Mouse (Mus musculus) midbrain, postnatal 0 days (tissue): ENCODE results near the gene Mgst2. TPM values are rescaled to one million over a fixed set of nuclear protein-coding genes. Genes with fewer than 3 reads are reported as not detected.

ENCODE experiments used
- ATAC-seq: fragments of 200-750 bp; cut with Nextera tagmentation; 2 replicates; pipeline ENCODE4 v1.8.0; 2017; ENCODE audit warnings: moderate number of reproducible peaks, mild to moderate bottlenecking, moderate TSS enrichment, moderate library complexity; ENCODE audit not compliant: low FRiP score
- DNase-seq: peaks from one replicate; pipeline ENCODE4 v3.0.0-alpha.2; 2015; ENCODE audit warnings: low spot score
- H3K27ac ChIP-seq: fragments of 300-500 bp; sonication (generic); 2 replicates; pipeline ENCODE4 v1.5.1; 2014; ENCODE audit warnings: low read depth, mild to moderate bottlenecking, low read length, mixed read lengths
- H3K27me3 ChIP-seq: fragments of 300-500 bp; sonication (generic); 2 replicates; pipeline ENCODE4 v1.6.1; 2014; ENCODE audit warnings: low read length, control low read depth, mixed read lengths; ENCODE audit not compliant: insufficient read depth
- H3K36me3 ChIP-seq: fragments of 300-500 bp; sonication (generic); 2 replicates; pipeline ENCODE4 v1.6.1; 2014; ENCODE audit warnings: low read length, control low read depth, mixed read lengths; ENCODE audit not compliant: insufficient read depth
- H3K4me1 ChIP-seq: fragments of 300-500 bp; sonication (generic); 2 replicates; pipeline ENCODE4 v1.6.1; 2014; ENCODE audit warnings: mild to moderate bottlenecking, control low read depth, antibody characterized with exemption, low read length, mixed read lengths; ENCODE audit not compliant: insufficient read depth
- H3K4me2 ChIP-seq: fragments of 300-500 bp; sonication (generic); 2 replicates; pipeline ENCODE4 v1.6.1; 2014; ENCODE audit warnings: low read depth, mild to moderate bottlenecking, low read length, mixed read lengths; ENCODE audit not compliant: poor library complexity, severe bottlenecking
- H3K4me3 ChIP-seq: fragments of 300-500 bp; sonication (generic); 2 replicates; pipeline ENCODE4 v1.5.1; 2014; ENCODE audit warnings: low read depth, mild to moderate bottlenecking, low read length, moderate library complexity
- H3K9ac ChIP-seq: fragments of 300-500 bp; sonication (generic); replicated peaks from 2 replicates; pipeline ENCODE4 v1.6.1; 2014; ENCODE audit warnings: mild to moderate bottlenecking, low read length, moderate library complexity, mixed read lengths; ENCODE audit not compliant: poor library complexity, severe bottlenecking
- H3K9me3 ChIP-seq: fragments of 300-500 bp; sonication (generic); 2 replicates; pipeline ENCODE4 v1.6.1; 2016; ENCODE audit warnings: low read length, control low read depth
- CTCF ChIP-seq: IDR thresholded peaks from 2 replicates; pipeline ENCODE4 v1.5.1; 2016; ENCODE audit warnings: antibody characterized with exemption, mild to moderate bottlenecking
- WGBS: fragments of 180-500 bp; shearing (Covaris S2); extraction: QIAGEN DNeasy Blood & Tissue Kit; methylation state at CpG from one replicate; pipeline ENCODE4 v1.1.7; 2014; 5-methylcytosine and 5-hydroxymethylcytosine counted together
- polyA plus RNA-seq: library from polyadenylated mRNA; unstranded; fragments of >200 nt; fragmentation: Nextera tagmentation; extraction: Ambion mirVana; gene quantifications from 2 replicates; pipeline ENCODE4 v1.2.1, GENCODE M21; 2015
- total RNA-seq: library from RNA; depleted of rRNA; stranded (reverse); fragments of >200 nt; gene quantifications from 2 replicates; pipeline ENCODE4 v1.2.3, GENCODE M21; 2014

The Mgst2 gene
- total and polyA plus RNA-seq, 2 experiments from 2014 or later, result 0.16 to 0.58 TPM

GRCm38 (mm10) chr3:51686316-51686715, 26.2 kb downstream of the Mgst2 start:
- no peak for ATAC-seq
- no peak for DNase-seq
- no peak overlapping the region for H3K9ac ChIP-seq
- H3K27ac ChIP-seq, result no peak overlapping the region
- no peak overlapping the region for H3K4me2 ChIP-seq
- WGBS, result 93% methylated on average over 6 of the region's 6 CpGs
- H3K36me3 ChIP-seq, result peaks cover 16% of the 10 kb centered on the region
- TF ChIP-seq CTCF, result no peak
- no peaks in the 10 kb centered on the region for H3K9me3 ChIP-seq
- H3K4me1 ChIP-seq, result no peaks in the 10 kb centered on the region
- H3K27me3 ChIP-seq, result no peaks in the 10 kb centered on the region
- H3K4me3 ChIP-seq, result no peak overlapping the region

- Histone ChIP-seq H3K27me3 (no peaks in the 10 kb centered on the region), H3K36me3 (peaks cover 16% of the 10 kb centered on the region), H3K9ac (no peak overlapping the region), H3K9me3 (no peaks in the 10 kb centered on the region), H3K27ac (no peak overlapping the region), H3K4me3 (no peak overlapping the region), H3K4me2 (no peak overlapping the region), H3K4me1 (no peaks in the 10 kb centered on the region)
- 90% methylated on average over 6 of the region's 6 CpGs for WGBS
- TF ChIP-seq CTCF, result no peak
- DNase-seq (no peak), ATAC-seq (no peak)
These were observed 26.6 kb downstream of the Mgst2 start for GRCm38 (mm10) chr3:51686791-51687190.

GRCm38 (mm10) chr3:51688725-51689124, 28.6 kb downstream of the Mgst2 start:
- Histone ChIP-seq H3K27ac (no peak overlapping the region), H3K4me3 (no peak overlapping the region), H3K27me3 (no peaks in the 10 kb centered on the region), H3K36me3 (peaks cover 16% of the 10 kb centered on the region), H3K4me2 (no peak overlapping the region), H3K9me3 (no peaks in the 10 kb centered on the region), H3K4me1 (no peaks in the 10 kb centered on the region), H3K9ac (no peak overlapping the region)
- no peak for DNase-seq
- TF ChIP-seq CTCF, result no peak
- no peak; the same call in 1 of the 2 replicates for ATAC-seq
- WGBS, result 90% methylated on average over 8 of the region's 8 CpGs

- Histone ChIP-seq H3K4me1 (no peaks in the 10 kb centered on the region), H3K27me3 (no peaks in the 10 kb centered on the region), H3K9ac (no peak overlapping the region), H3K36me3 (peaks cover 13% of the 10 kb centered on the region), H3K4me3 (no peak overlapping the region), H3K27ac (no peak overlapping the region), H3K9me3 (no peaks in the 10 kb centered on the region), H3K4me2 (no peak overlapping the region)
- DNase-seq, result no peak
- no peak for TF ChIP-seq CTCF
- ATAC-seq, result no peak
- WGBS, result 87% methylated on average over 10 of the region's 10 CpGs
These were observed 33.0 kb downstream of the Mgst2 start for GRCm38 (mm10) chr3:51693196-51693595.

DNA sequence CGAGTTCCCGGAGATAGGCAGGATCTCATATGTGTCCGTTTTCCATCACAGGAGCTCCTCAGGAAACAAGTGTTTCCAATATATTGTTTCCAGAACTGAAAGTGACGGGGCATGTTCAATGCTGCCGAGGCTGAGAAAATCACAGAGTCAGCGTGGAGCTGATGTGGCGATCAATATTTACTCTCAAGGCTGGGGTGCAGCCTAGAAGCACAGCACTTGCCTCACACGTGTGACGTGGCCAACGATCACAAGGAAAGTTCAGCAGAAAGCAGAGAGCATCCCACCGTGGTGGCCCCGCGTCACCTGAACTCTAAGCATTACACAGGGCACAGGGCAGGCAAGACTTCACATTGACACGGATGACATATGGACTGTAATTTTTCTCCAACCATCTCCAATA, 34.4 kb downstream of the Mgst2 start:
- WGBS, result 89% methylated on average over 14 of the region's 14 CpGs
- no peak for ATAC-seq
- no peak overlapping the region for H3K27ac ChIP-seq
- H3K36me3 ChIP-seq, result peaks cover 6% of the 10 kb centered on the region
- no peak overlapping the region for H3K4me3 ChIP-seq
- no peak for DNase-seq
- H3K9me3 ChIP-seq, result no peaks in the 10 kb centered on the region
- no peak overlapping the region for H3K4me2 ChIP-seq
- H3K4me1 ChIP-seq, result no peaks in the 10 kb centered on the region
- H3K9ac ChIP-seq, result no peak overlapping the region
- TF ChIP-seq CTCF, result no peak
- H3K27me3 ChIP-seq, result no peaks in the 10 kb centered on the region

- Histone ChIP-seq H3K36me3 (no peaks in the 10 kb centered on the region), H3K9ac (no peak overlapping the region), H3K4me3 (no peak overlapping the region), H3K27ac (no peak overlapping the region), H3K4me1 (0 out of 2 replicates have a peak, but pooled peaks cover 4% of the 10 kb centered on the region), H3K4me2 (no peak overlapping the region), H3K27me3 (no peaks in the 10 kb centered on the region), H3K9me3 (no peaks in the 10 kb centered on the region)
- ATAC-seq, result no peak
- 91% methylated on average over 3 of the region's 3 CpGs for WGBS
- TF ChIP-seq CTCF, result no peak
- no peak for DNase-seq
These were observed 35.6 kb downstream of the Mgst2 start for GRCm38 (mm10) chr3:51695713-51696112.
